Mouse (Mus musculus) embryonic facial prominence, embryonic 12.5 days (tissue): ENCODE results near the gene Olfr410. TPM values are rescaled to one million over a fixed set of nuclear protein-coding genes. Genes with fewer than 3 reads are reported as not detected.

Source experiments
- ATAC-seq: fragments of 200-750 bp; cut with Nextera tagmentation; 2 replicates; pipeline ENCODE4 v1.8.0; 2017; ENCODE audit not compliant: insufficient number of reproducible peaks, insufficient read depth, low FRiP score, low TSS enrichment
- H3K27ac ChIP-seq: fragments of 300-500 bp; sonication (generic); 2 replicates; pipeline ENCODE4 v1.5.1; 2016; ENCODE audit warnings: mild to moderate bottlenecking
- H3K27me3 ChIP-seq: fragments of 300-500 bp; sonication (generic); 2 replicates; pipeline ENCODE4 v1.6.1; 2016; ENCODE audit warnings: mild to moderate bottlenecking, moderate library complexity
- H3K36me3 ChIP-seq: fragments of 300-500 bp; sonication (generic); 2 replicates; pipeline ENCODE4 v1.6.1; 2016; ENCODE audit warnings: mild to moderate bottlenecking
- H3K4me1 ChIP-seq: fragments of 300-500 bp; sonication (generic); 2 replicates; pipeline ENCODE4 v1.6.1; 2016
- H3K4me2 ChIP-seq: fragments of 300-500 bp; sonication (generic); replicated peaks from 2 replicates; pipeline ENCODE4 v1.6.1; 2016; ENCODE audit warnings: mild to moderate bottlenecking, moderate library complexity
- H3K4me3 ChIP-seq: fragments of 300-500 bp; sonication (generic); 2 replicates; pipeline ENCODE4 v1.5.1; 2016; ENCODE audit warnings: mild to moderate bottlenecking
- H3K9ac ChIP-seq: fragments of 300-500 bp; sonication (generic); 2 replicates; pipeline ENCODE4 v1.6.1; 2016; ENCODE audit warnings: mild to moderate bottlenecking, moderate library complexity
- H3K9me3 ChIP-seq: fragments of 300-500 bp; sonication (generic); 2 replicates; pipeline ENCODE4 v1.6.1; 2016; ENCODE audit warnings: mild to moderate bottlenecking, moderate library complexity
- WGBS: fragments of 180-500 bp; shearing (Covaris S2); methylation state at CpG from one replicate; pipeline ENCODE4 v1.1.7; 2016; 5-methylcytosine and 5-hydroxymethylcytosine counted together
- polyA plus RNA-seq: library from polyadenylated mRNA; unstranded; fragments of >200 nt; fragmentation: Nextera tagmentation; extraction: Ambion mirVana; gene quantifications from 2 replicates; pipeline ENCODE4 v1.2.1, GENCODE M21; 2016

The Olfr410 gene
- polyA plus RNA-seq, result 0.05 TPM in 1 of 2 replicates, not detected in the other

DNA sequence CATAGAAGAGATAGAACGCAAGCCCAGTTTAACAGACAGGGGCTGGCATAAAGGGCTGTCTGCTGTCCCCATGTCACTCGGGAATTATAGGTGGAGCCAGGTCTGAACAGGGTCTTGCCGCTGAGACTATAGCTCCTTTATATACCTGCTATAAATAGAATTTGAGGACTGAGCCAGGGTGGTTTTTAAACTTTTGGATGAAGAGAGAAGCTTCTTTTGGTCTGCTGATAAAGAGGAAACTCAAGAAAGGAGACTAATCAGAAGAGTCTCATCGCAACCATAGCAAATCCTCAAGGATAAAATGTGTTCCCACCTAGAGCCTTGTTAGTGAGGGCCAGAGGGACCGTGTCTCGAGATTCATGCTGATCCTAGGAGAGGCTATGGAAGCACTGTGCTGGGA, at the start of gene Olfr410:
TSS of gene Olfr410 (minus strand) at position 101 of the 400 bp plus-strand sequence.
- H3K4me1 ChIP-seq, result no peaks in the 10 kb centered on the region
- no peak within 1 kb of the TSS for H3K4me3 ChIP-seq
- no peak within 1 kb of the TSS for H3K9ac ChIP-seq
- no peak within 1 kb of the TSS for H3K27ac ChIP-seq
- no peaks in the 10 kb centered on the region for H3K36me3 ChIP-seq
- no peak for ATAC-seq
- no peak within 1 kb of the TSS for H3K4me2 ChIP-seq
- 82% methylated on average over 6 of the region's 6 CpGs for WGBS
- H3K27me3 ChIP-seq, result no peaks in the 10 kb centered on the region
- no peaks in the 10 kb centered on the region for H3K9me3 ChIP-seq

GRCm38 (mm10) chr11:74387203-74387602, 49.4 kb upstream of the Olfr410 start:
- no peak for ATAC-seq
- H3K9me3 ChIP-seq, result no peaks in the 10 kb centered on the region
- H3K4me2 ChIP-seq, result no peak overlapping the region
- peaks cover 7% of the 10 kb centered on the region; the same call in 1 of the 2 replicates for H3K4me1 ChIP-seq
- H3K36me3 ChIP-seq, result no peaks in the 10 kb centered on the region
- H3K9ac ChIP-seq, result no peak overlapping the region
- H3K4me3 ChIP-seq, result no peak overlapping the region
- H3K27me3 ChIP-seq, result 0 out of 2 replicates have a peak, but pooled peaks cover 3% of the 10 kb centered on the region
- no peak overlapping the region for H3K27ac ChIP-seq
- 72% methylated on average over 5 of the region's 5 CpGs for WGBS

GRCm38 (mm10) chr11:74385674-74386073, 47.8 kb upstream of the Olfr410 start:
- WGBS, result 50% methylated on average over 9 of the region's 9 CpGs
- Histone ChIP-seq H3K4me3 (no peak overlapping the region), H3K36me3 (no peaks in the 10 kb centered on the region), H3K27ac (no peak overlapping the region), H3K4me2 (no peak overlapping the region), H3K9me3 (no peaks in the 10 kb centered on the region), H3K27me3 (no peaks in the 10 kb centered on the region), H3K4me1 (peaks cover 7% of the 10 kb centered on the region; the same call in 1 of the 2 replicates), H3K9ac (no peak overlapping the region)
- no peak for ATAC-seq

- Histone ChIP-seq H3K4me3 (no peak overlapping the region), H3K9me3 (no peaks in the 10 kb centered on the region), H3K27me3 (no peaks in the 10 kb centered on the region), H3K27ac (no peak overlapping the region), H3K36me3 (no peaks in the 10 kb centered on the region), H3K9ac (no peak overlapping the region), H3K4me2 (no peak overlapping the region), H3K4me1 (no peaks in the 10 kb centered on the region)
- WGBS, result 58% methylated on average over 4 of the region's 4 CpGs
- no peak for ATAC-seq
Observed at GRCm38 (mm10) chr11:74379166-74379873, 41.5 kb upstream of the Olfr410 start.

GRCm38 (mm10) chr11:74376847-74377246, 39.0 kb upstream of the Olfr410 start:
- no peaks in the 10 kb centered on the region for H3K9me3 ChIP-seq
- no peaks in the 10 kb centered on the region for H3K36me3 ChIP-seq
- WGBS, result 53% methylated on average over 3 of the region's 3 CpGs
- H3K27me3 ChIP-seq, result no peaks in the 10 kb centered on the region
- no peak overlapping the region for H3K4me2 ChIP-seq
- no peak overlapping the region for H3K27ac ChIP-seq
- no peak for ATAC-seq
- H3K4me1 ChIP-seq, result no peaks in the 10 kb centered on the region
- no peak overlapping the region for H3K4me3 ChIP-seq
- no peak overlapping the region for H3K9ac ChIP-seq

GRCm38 (mm10) chr11:74371393-74372100, 33.7 kb upstream of the Olfr410 start:
- H3K9ac ChIP-seq, result no peak overlapping the region

DNA sequence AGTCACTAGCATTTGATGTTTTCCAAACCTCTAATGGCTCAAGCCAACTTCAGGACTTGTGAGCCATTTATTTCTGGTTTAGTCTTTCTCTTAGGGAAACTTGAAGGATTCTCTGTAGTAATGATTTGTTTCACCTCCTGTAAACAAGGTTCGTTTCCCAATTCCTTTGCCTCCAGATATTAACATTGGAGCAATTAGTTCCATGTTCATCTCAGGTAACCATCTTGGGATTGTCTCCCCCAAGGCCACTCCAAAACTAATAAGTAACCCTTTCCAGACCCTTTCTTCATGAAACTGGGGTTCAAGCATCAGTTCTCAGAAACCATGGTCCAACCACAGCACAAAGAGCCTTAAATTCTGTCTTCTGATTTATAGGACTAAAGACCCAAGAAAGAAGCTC, 23.9 kb upstream of the Olfr410 start, which contains the start of gene Olfr412:
TSS of gene Olfr412 (plus strand) at position 301 of the 400 bp plus-strand sequence.
- Histone ChIP-seq H3K9ac (no peak within 1 kb of the TSS), H3K27me3 (no peaks in the 10 kb centered on the region), H3K27ac (no peak within 1 kb of the TSS), H3K9me3 (no peaks in the 10 kb centered on the region), H3K4me1 (no peaks in the 10 kb centered on the region), H3K36me3 (no peaks in the 10 kb centered on the region), H3K4me3 (no peak within 1 kb of the TSS), H3K4me2 (no peak within 1 kb of the TSS)
- WGBS, result 80% methylated on average over 1 of the region's 1 CpGs
- ATAC-seq, result no peak

More at GRCm38 (mm10) chr11:74371393-74372100, 33.7 kb upstream of the Olfr410 start:
- no peak overlapping the region for H3K4me3 ChIP-seq
- H3K27me3 ChIP-seq, result peaks cover 5% of the 10 kb centered on the region; the same call in 1 of the 2 replicates
- H3K27ac ChIP-seq, result no peak overlapping the region
- no peaks in the 10 kb centered on the region for H3K36me3 ChIP-seq
- ATAC-seq, result no peak
- no peaks in the 10 kb centered on the region for H3K9me3 ChIP-seq
- H3K4me1 ChIP-seq, result no peaks in the 10 kb centered on the region
- no peak overlapping the region for H3K4me2 ChIP-seq
- WGBS, result 12% methylated on average over 22 of the region's 22 CpGs

DNA sequence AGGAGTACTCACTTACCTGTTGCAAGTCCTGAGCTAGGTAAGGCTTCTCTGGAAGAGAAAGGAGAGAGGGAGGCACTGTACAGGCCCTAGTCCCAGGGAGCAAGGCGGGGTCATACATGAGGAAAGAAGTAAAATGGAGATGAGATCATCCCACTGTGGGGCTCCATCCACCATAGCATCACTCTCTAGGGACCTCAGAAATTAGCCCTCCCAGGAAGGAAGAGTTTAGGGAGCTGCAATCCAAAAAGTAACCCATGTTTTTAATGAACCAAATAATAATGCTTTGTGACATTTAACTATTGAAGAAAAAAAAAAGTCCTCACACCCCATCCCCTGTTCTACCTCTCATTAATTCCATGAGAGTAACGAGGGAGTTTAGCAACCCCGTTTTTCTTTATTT, 14.7 kb upstream of the Olfr410 start, which contains the start of gene Olfr411:
TSS of gene Olfr411 (minus strand) at position 101 of the 400 bp plus-strand sequence.
- H3K4me3 ChIP-seq, result no peak within 1 kb of the TSS
- whole genome bisulfite sequencing, result 83% methylated on average over 3 of the region's 3 CpGs
- H3K27me3 ChIP-seq, result no peaks in the 10 kb centered on the region
- H3K36me3 ChIP-seq, result no peaks in the 10 kb centered on the region
- no peak for ATAC-seq
- H3K4me2 ChIP-seq, result no peak within 1 kb of the TSS
- no peaks in the 10 kb centered on the region for H3K9me3 ChIP-seq
- no peaks in the 10 kb centered on the region for H3K4me1 ChIP-seq
- no peak within 1 kb of the TSS for H3K9ac ChIP-seq
- H3K27ac ChIP-seq, result no peak within 1 kb of the TSS

GRCm38 (mm10) chr11:74328781-74329180, 9.1 kb downstream of the Olfr410 start:
- Histone ChIP-seq H3K27me3 (no peaks in the 10 kb centered on the region), H3K9me3 (no peaks in the 10 kb centered on the region), H3K9ac (no peak overlapping the region), H3K4me1 (no peaks in the 10 kb centered on the region), H3K36me3 (no peaks in the 10 kb centered on the region), H3K4me3 (no peak overlapping the region), H3K4me2 (no peak overlapping the region), H3K27ac (no peak overlapping the region)
- no peak for ATAC-seq

DNA sequence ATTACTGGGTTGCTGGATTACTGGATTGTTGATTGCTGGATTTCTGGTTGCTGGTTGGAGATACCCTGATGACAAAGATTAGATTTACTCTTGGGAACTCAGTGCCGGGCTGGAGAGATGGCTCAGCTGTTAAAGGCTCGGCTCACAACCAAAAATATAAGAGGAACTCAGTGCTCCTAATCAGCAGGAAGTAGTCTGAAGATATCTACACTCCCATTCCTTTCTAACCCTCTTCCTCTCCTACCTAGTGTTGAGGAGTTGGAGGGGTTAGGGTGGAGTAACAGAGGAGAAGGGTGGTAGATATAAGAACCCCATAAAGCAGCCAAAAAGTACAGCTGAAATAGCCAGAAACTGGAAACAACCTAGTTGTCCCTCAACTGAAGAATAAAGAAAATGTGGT, 11.8 kb downstream of the Olfr410 start:
- H3K27me3 ChIP-seq, result no peaks in the 10 kb centered on the region
- 70% methylated on average over 2 of the region's 2 CpGs for WGBS
- no peak overlapping the region for H3K4me3 ChIP-seq
- H3K4me2 ChIP-seq, result no peak overlapping the region
- no peak overlapping the region for H3K9ac ChIP-seq
- no peaks in the 10 kb centered on the region for H3K36me3 ChIP-seq
- H3K4me1 ChIP-seq, result no peaks in the 10 kb centered on the region
- H3K9me3 ChIP-seq, result no peaks in the 10 kb centered on the region
- ATAC-seq, result no peak
- no peak overlapping the region for H3K27ac ChIP-seq

- no peaks in the 10 kb centered on the region for H3K27me3 ChIP-seq
Observed at GRCm38 (mm10) chr11:74287256-74287655, 50.6 kb downstream of the Olfr410 start.

DNA sequence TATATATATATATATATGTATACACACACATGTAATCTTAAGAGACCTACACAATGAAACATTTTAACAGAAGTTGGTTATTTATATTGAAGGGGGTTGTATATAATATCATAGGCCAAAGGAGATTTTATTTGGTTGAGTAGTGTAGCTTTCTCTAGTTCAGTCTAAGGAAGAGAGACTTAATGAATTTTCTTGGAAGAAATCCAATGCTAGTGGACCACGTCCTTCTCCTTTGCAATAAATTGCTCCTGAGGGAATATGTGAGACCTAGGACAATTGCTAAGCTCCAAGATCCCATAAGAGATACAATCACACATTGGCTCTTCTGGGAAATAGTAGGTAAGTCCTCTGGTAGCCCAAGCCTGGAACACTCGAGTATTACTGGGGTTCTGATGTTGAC, 54.4 kb downstream of the Olfr410 start, which contains the start of gene Olfr59:
TSS of gene Olfr59 (plus strand) at position 301 of the 400 bp plus-strand sequence.
- no peaks in the 10 kb centered on the region for H3K27me3 ChIP-seq
- H3K4me3 ChIP-seq, result no peak within 1 kb of the TSS
- WGBS, result 56% methylated on average over 2 of the region's 2 CpGs
- ATAC-seq, result no peak
- no peak within 1 kb of the TSS for H3K27ac ChIP-seq
- H3K9ac ChIP-seq, result no peak within 1 kb of the TSS
- no peaks in the 10 kb centered on the region for H3K4me1 ChIP-seq
- H3K4me2 ChIP-seq, result no peak within 1 kb of the TSS
- H3K36me3 ChIP-seq, result no peaks in the 10 kb centered on the region
- 0 out of 2 replicates have a peak, but pooled peaks cover 4% of the 10 kb centered on the region for H3K9me3 ChIP-seq

More at GRCm38 (mm10) chr11:74287256-74287655, 50.6 kb downstream of the Olfr410 start:
- H3K36me3 ChIP-seq, result no peaks in the 10 kb centered on the region
- no peak overlapping the region for H3K4me2 ChIP-seq
- no peak overlapping the region for H3K9ac ChIP-seq
- 73% methylated on average over 2 of the region's 2 CpGs for WGBS
- no peak overlapping the region for H3K27ac ChIP-seq
- no peak overlapping the region for H3K4me3 ChIP-seq
- ATAC-seq, result no peak
- H3K4me1 ChIP-seq, result no peaks in the 10 kb centered on the region
- H3K9me3 ChIP-seq, result peaks cover 2% of the 10 kb centered on the region; the same call in 1 of the 2 replicates
